Mouse (Mus musculus): ENCODE results near the gene Cidec. TPM values are rescaled to one million over a fixed set of nuclear protein-coding genes. Genes with fewer than 3 reads are reported as not detected.

The Cidec gene
- polyA plus RNA-seq, 1 experiment from 2014 or later = not detected

GRCm38 (mm10) chr6:113442442-113443090 is 7.0 kb upstream of the Cidec start, which contains the start of gene Jagn1:
Gene Jagn1, plus strand, starts transcription at chr6:113442569.
- peak within 1 kb of the TSS; percentile 92 for H3K9ac ChIP-seq
- H3K9me3 ChIP-seq = no peaks in the 10 kb centered on the region
- H3K27ac ChIP-seq = peak within 1 kb of the TSS; percentile 69
- H3K4me1 ChIP-seq = peaks cover 6% of the 10 kb centered on the region; the same call in 1 of the 2 replicates
- peak within 1 kb of the TSS; percentile 82 for H3K4me2 ChIP-seq (replicated peaks)
- peak; percentile 86 for ATAC-seq (ENCODE audit: insufficient number of reproducible peaks, insufficient read depth, low FRiP score, low TSS enrichment)
- under 1% methylated on average over 45 of the region's 45 CpGs for WGBS
- no peaks in the 10 kb centered on the region for H3K27me3 ChIP-seq
- H3K36me3 ChIP-seq = peaks cover 14% of the 10 kb centered on the region
- H3K4me3 ChIP-seq = peak within 1 kb of the TSS; percentile 97

DNA sequence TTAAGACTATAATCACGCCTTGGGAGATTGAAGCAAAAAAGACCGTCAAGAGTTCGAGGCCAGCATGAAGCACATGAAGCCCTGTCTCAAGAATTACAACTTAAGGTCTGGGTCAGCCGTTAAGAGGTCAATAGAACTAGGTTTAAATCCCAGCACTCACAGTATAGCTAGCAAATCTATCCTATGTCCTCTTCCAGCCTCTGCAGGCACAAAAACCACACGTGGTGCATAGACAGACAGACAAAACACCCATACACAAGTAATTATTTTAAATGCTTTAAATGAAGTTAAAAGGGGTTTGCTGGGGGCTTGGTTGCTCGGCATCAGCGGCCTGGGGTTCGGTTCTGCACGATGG is 6.5 kb upstream of the Cidec start:
- WGBS = 43% methylated on average over 9 of the region's 9 CpGs
- Histone ChIP-seq H3K9ac (peak overlapping the region; percentile 92; the same call in 1 of the 2 replicates), H3K4me1 (peaks cover 6% of the 10 kb centered on the region; the same call in 1 of the 2 replicates), H3K4me2 (replicated peaks) (peak overlapping the region; percentile 82), H3K27ac (peak overlapping the region; percentile 69; the same call in 1 of the 2 replicates), H3K9me3 (no peaks in the 10 kb centered on the region), H3K27me3 (no peaks in the 10 kb centered on the region), H3K36me3 (peaks cover 9% of the 10 kb centered on the region; the same call in 1 of the 2 replicates), H3K4me3 (peak overlapping the region; percentile 97)
- ATAC-seq (ENCODE audit: insufficient number of reproducible peaks, insufficient read depth, low FRiP score, low TSS enrichment) = no peak

GRCm38 (mm10) chr6:113441147-113441680 is 5.7 kb upstream of the Cidec start:
- Histone ChIP-seq H3K9ac (no peak overlapping the region), H3K27me3 (no peaks in the 10 kb centered on the region), H3K9me3 (no peaks in the 10 kb centered on the region), H3K27ac (no peak overlapping the region), H3K4me3 (no peak overlapping the region), H3K4me1 (peaks cover 6% of the 10 kb centered on the region; the same call in 1 of the 2 replicates), H3K4me2 (replicated peaks) (no peak overlapping the region), H3K36me3 (0 out of 2 replicates have a peak, but pooled peaks cover under 1% of the 10 kb centered on the region)
- 54% methylated on average over 7 of the region's 7 CpGs for WGBS
- ATAC-seq (ENCODE audit: insufficient number of reproducible peaks, insufficient read depth, low FRiP score, low TSS enrichment) = no peak

DNA sequence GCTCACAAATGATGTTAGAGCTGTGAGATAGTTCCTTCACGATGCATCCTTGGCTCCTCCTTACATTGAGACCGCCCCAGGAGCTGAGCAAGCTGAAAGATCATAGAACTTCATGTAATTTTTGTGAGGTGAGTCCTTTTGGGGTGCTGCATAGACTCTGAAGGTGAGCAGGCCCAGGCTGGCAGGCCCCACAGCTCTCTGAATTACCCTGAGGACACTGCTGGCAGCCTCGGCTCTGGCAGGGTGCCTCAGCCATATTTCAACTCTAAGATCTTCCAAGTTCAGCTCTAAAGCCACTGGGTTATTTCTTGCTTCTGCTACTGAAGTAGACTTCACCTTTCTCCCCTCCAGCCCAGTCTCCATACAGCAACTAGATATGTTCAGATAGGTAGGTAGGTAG is 5.1 kb upstream of the Cidec start:
- WGBS = 86% methylated on average over 3 of the region's 3 CpGs
- no peak for ATAC-seq (ENCODE audit: insufficient number of reproducible peaks, insufficient read depth, low FRiP score, low TSS enrichment)
- H3K36me3 ChIP-seq = no peaks in the 10 kb centered on the region

GRCm38 (mm10) chr6:113438721-113439430 is 3.3 kb upstream of the Cidec start:
- no peak for ATAC-seq (ENCODE audit: insufficient number of reproducible peaks, insufficient read depth, low FRiP score, low TSS enrichment)
- H3K9me3 ChIP-seq = no peaks in the 10 kb centered on the region
- H3K4me1 ChIP-seq = peaks cover 6% of the 10 kb centered on the region; the same call in 1 of the 2 replicates
- H3K4me2 ChIP-seq (replicated peaks) = no peak overlapping the region
- H3K36me3 ChIP-seq = no peaks in the 10 kb centered on the region
- no peak overlapping the region for H3K4me3 ChIP-seq
- WGBS = 62% methylated on average over 12 of the region's 12 CpGs
- no peak overlapping the region for H3K27ac ChIP-seq
- H3K27me3 ChIP-seq = no peaks in the 10 kb centered on the region
- H3K9ac ChIP-seq = no peak overlapping the region

More for the DNA sequence above, 5.1 kb upstream of the Cidec start:
- H3K4me3 ChIP-seq = no peak overlapping the region
- H3K27ac ChIP-seq = no peak overlapping the region
- no peak overlapping the region for H3K9ac ChIP-seq
- peaks cover 6% of the 10 kb centered on the region; the same call in 1 of the 2 replicates for H3K4me1 ChIP-seq
- H3K4me2 ChIP-seq (replicated peaks) = no peak overlapping the region
- H3K9me3 ChIP-seq = no peaks in the 10 kb centered on the region
- H3K27me3 ChIP-seq = no peaks in the 10 kb centered on the region

GRCm38 (mm10) chr6:113437135-113437534 is 1.6 kb upstream of the Cidec start:
- Histone ChIP-seq H3K36me3 (no peaks in the 10 kb centered on the region), H3K4me3 (no peak overlapping the region), H3K9me3 (no peaks in the 10 kb centered on the region), H3K27me3 (no peaks in the 10 kb centered on the region), H3K9ac (no peak overlapping the region), H3K4me2 (replicated peaks) (no peak overlapping the region), H3K27ac (no peak overlapping the region), H3K4me1 (no peaks in the 10 kb centered on the region)
- ATAC-seq (ENCODE audit: insufficient number of reproducible peaks, insufficient read depth, low FRiP score, low TSS enrichment) = no peak
- WGBS = 79% methylated on average over 12 of the region's 12 CpGs

GRCm38 (mm10) chr6:113434691-113435090 is 869 bp downstream of the Cidec start:
- Histone ChIP-seq H3K4me3 (no peak overlapping the region), H3K4me1 (no peaks in the 10 kb centered on the region), H3K4me2 (replicated peaks) (no peak overlapping the region), H3K9me3 (no peaks in the 10 kb centered on the region), H3K27ac (no peak overlapping the region), H3K36me3 (no peaks in the 10 kb centered on the region), H3K9ac (no peak overlapping the region), H3K27me3 (no peaks in the 10 kb centered on the region)
- ATAC-seq (ENCODE audit: insufficient number of reproducible peaks, insufficient read depth, low FRiP score, low TSS enrichment) = no peak
- WGBS = 79% methylated on average over 7 of the region's 7 CpGs

- ATAC-seq (ENCODE audit: insufficient number of reproducible peaks, insufficient read depth, low FRiP score, low TSS enrichment) = no peak
- Histone ChIP-seq H3K27ac (no peak overlapping the region), H3K9ac (no peak overlapping the region), H3K27me3 (no peaks in the 10 kb centered on the region), H3K4me1 (no peaks in the 10 kb centered on the region), H3K36me3 (no peaks in the 10 kb centered on the region), H3K4me2 (replicated peaks) (no peak overlapping the region), H3K9me3 (no peaks in the 10 kb centered on the region), H3K4me3 (no peak overlapping the region)
- WGBS = 83% methylated on average over 3 of the region's 3 CpGs
Measured at GRCm38 (mm10) chr6:113433661-113434060, 1.9 kb downstream of the Cidec start.

- Histone ChIP-seq H3K4me3 (no peak overlapping the region), H3K4me1 (no peaks in the 10 kb centered on the region), H3K27ac (no peak overlapping the region), H3K27me3 (no peaks in the 10 kb centered on the region), H3K36me3 (no peaks in the 10 kb centered on the region), H3K9ac (no peak overlapping the region), H3K9me3 (no peaks in the 10 kb centered on the region), H3K4me2 (replicated peaks) (no peak overlapping the region)
- 47% methylated on average over 3 of the region's 3 CpGs for whole genome bisulfite sequencing
- ATAC-seq (ENCODE audit: insufficient number of reproducible peaks, insufficient read depth, low FRiP score, low TSS enrichment) = no peak
Measured at GRCm38 (mm10) chr6:113431801-113432200, 3.8 kb downstream of the Cidec start.

GRCm38 (mm10) chr6:113430846-113431245 is 4.7 kb downstream of the Cidec start:
- Histone ChIP-seq H3K9ac (no peak overlapping the region), H3K27me3 (no peaks in the 10 kb centered on the region), H3K9me3 (no peaks in the 10 kb centered on the region), H3K4me1 (no peaks in the 10 kb centered on the region), H3K4me2 (replicated peaks) (no peak overlapping the region), H3K4me3 (no peak overlapping the region), H3K36me3 (no peaks in the 10 kb centered on the region), H3K27ac (no peak overlapping the region)
- ATAC-seq (ENCODE audit: insufficient number of reproducible peaks, insufficient read depth, low FRiP score, low TSS enrichment) = no peak
- WGBS = 54% methylated on average over 3 of the region's 3 CpGs

DNA sequence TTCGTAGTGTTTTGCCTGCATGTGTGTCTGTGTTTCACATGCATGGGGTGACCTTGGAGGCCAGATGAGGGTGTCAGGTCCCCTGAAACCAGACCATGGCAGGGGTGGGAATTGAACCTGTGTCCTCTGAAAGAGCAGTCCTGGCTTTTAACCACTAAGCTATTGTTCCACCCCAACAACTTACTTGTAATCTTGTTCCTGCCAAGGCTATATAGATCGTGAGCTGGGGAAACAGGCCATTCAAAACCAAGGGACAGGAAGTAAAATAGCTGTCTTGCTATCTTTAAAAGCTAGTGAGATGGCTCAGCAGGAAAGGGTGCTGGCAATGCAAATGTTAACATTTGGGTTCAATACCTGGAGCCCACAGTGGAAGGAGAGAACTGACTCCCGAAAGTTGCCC is 5.6 kb downstream of the Cidec start:
- no peak overlapping the region for H3K9ac ChIP-seq
- H3K36me3 ChIP-seq = no peaks in the 10 kb centered on the region
- H3K4me1 ChIP-seq = no peaks in the 10 kb centered on the region
- no peak for ATAC-seq (ENCODE audit: insufficient number of reproducible peaks, insufficient read depth, low FRiP score, low TSS enrichment)
- WGBS = 80% methylated on average over 3 of the region's 3 CpGs
- H3K27me3 ChIP-seq = no peaks in the 10 kb centered on the region
- no peak overlapping the region for H3K27ac ChIP-seq
- no peaks in the 10 kb centered on the region for H3K9me3 ChIP-seq
- H3K4me3 ChIP-seq = no peak overlapping the region
- no peak overlapping the region for H3K4me2 ChIP-seq (replicated peaks)

- no peak for ATAC-seq (ENCODE audit: insufficient number of reproducible peaks, insufficient read depth, low FRiP score, low TSS enrichment)
- H3K4me1 ChIP-seq = no peaks in the 10 kb centered on the region
- H3K4me2 ChIP-seq (replicated peaks) = no peak overlapping the region
- H3K27ac ChIP-seq = no peak overlapping the region
- H3K9ac ChIP-seq = no peak overlapping the region
- 88% methylated on average over 16 of the region's 16 CpGs for WGBS
- no peak overlapping the region for H3K4me3 ChIP-seq
- no peaks in the 10 kb centered on the region for H3K36me3 ChIP-seq
- no peaks in the 10 kb centered on the region for H3K9me3 ChIP-seq
- no peaks in the 10 kb centered on the region for H3K27me3 ChIP-seq
Measured at GRCm38 (mm10) chr6:113428006-113428405, 7.6 kb downstream of the Cidec start.
